Mouse (Mus musculus): ENCODE measurements around the gene 4930524B15Rik. TPM values are rescaled to one million over a fixed set of nuclear protein-coding genes. Genes with fewer than 3 reads are reported as not detected.
"Not testable (repeated sequence)": the region's sequence is repeated elsewhere in the genome, so short reads cannot be mapped to it uniquely, and the experiment has no call there.

Gene 4930524B15Rik
- total RNA-seq (2021): not detected

GRCm38 (mm10) chr11:31965256-31966134, at the start of gene 4930524B15Rik:
Gene 4930524B15Rik (plus strand): TSS chr11:31965592.
- intact Hi-C loops (cut with DNase I): no loop called here
- DNase-seq: peak; percentile 27

GRCm38 (mm10) chr11:31917769-31918168, 47.6 kb upstream of the 4930524B15Rik start:
- DNase-seq: no peak
- intact Hi-C loops (cut with DNase I): no loop called here

GRCm38 (mm10) chr11:31930051-31930450, 35.3 kb upstream of the 4930524B15Rik start:
- no peak for DNase-seq
- intact Hi-C loops (cut with DNase I): loop anchor here (10.0 kb wide), 1 partner anchor 45 kb away; no protein-coding TSS in a partner anchor

GRCm38 (mm10) chr11:31935652-31936051, 29.7 kb upstream of the 4930524B15Rik start:
- no peak for DNase-seq
- intact Hi-C loops (cut with DNase I): loop anchor here (10.0 kb wide), 1 partner anchor 51 kb away; no protein-coding TSS in a partner anchor

GRCm38 (mm10) chr11:31936910-31937525, 28.4 kb upstream of the 4930524B15Rik start:
- intact Hi-C loops (cut with DNase I): loop anchor here (10.0 kb wide), 1 partner anchor 52 kb away; no protein-coding TSS in a partner anchor

GRCm38 (mm10) chr11:31940898-31941639, 24.3 kb upstream of the 4930524B15Rik start:
- intact Hi-C loops (cut with DNase I): no loop called here
- DNase-seq: peak; percentile 89

More at GRCm38 (mm10) chr11:31936910-31937525, 28.4 kb upstream of the 4930524B15Rik start:
- no peak for DNase-seq

- DNase-seq: peak; percentile 24
- intact Hi-C loops (cut with DNase I): no loop called here
These were observed 23.5 kb upstream of the 4930524B15Rik start for GRCm38 (mm10) chr11:31941640-31942638.

- no peak for DNase-seq
- intact Hi-C loops (cut with DNase I): loop anchor here (5.0 kb wide), 1 partner anchor 698 kb away; no protein-coding TSS in a partner anchor
These were observed 19.9 kb upstream of the 4930524B15Rik start for GRCm38 (mm10) chr11:31945471-31945870.

GRCm38 (mm10) chr11:31948462-31949330, 16.7 kb upstream of the 4930524B15Rik start:
- peak; percentile 7 for DNase-seq
- intact Hi-C loops (cut with DNase I): loop anchor here (2.0 to 5.0 kb wide), 2 partner anchors 272 to 701 kb away; no protein-coding TSS in a partner anchor

- intact Hi-C loops (cut with DNase I): loop anchor here (2.0 to 5.0 kb wide), 2 partner anchors 273 to 702 kb away; no protein-coding TSS in a partner anchor
- DNase-seq: peak; percentile 70
These were observed 16.0 kb upstream of the 4930524B15Rik start for GRCm38 (mm10) chr11:31949331-31949785.

GRCm38 (mm10) chr11:31960071-31960470, 5.3 kb upstream of the 4930524B15Rik start:
- intact Hi-C loops (cut with DNase I): no loop called here
- no peak for DNase-seq

- DNase-seq: no peak
- intact Hi-C loops (cut with DNase I): no loop called here
These were observed 1.4 kb upstream of the 4930524B15Rik start for GRCm38 (mm10) chr11:31963993-31964392.

GRCm38 (mm10) chr11:31974132-31974531, 8.7 kb downstream of the 4930524B15Rik start:
- intact Hi-C loops (cut with DNase I): no loop called here
- no peak for DNase-seq

GRCm38 (mm10) chr11:31974826-31975225, 9.4 kb downstream of the 4930524B15Rik start:
- intact Hi-C loops (cut with DNase I): no loop called here
- no peak for DNase-seq

GRCm38 (mm10) chr11:31975678-31976077, 10.3 kb downstream of the 4930524B15Rik start:
- intact Hi-C loops (cut with DNase I): no loop called here
- DNase-seq: no peak

GRCm38 (mm10) chr11:31976137-31976536, 10.7 kb downstream of the 4930524B15Rik start:
- intact Hi-C loops (cut with DNase I): no loop called here
- DNase-seq: no peak

- DNase-seq; intact Hi-C loops (cut with DNase I): not testable (repeated sequence)
These were observed 14.7 kb downstream of the 4930524B15Rik start for GRCm38 (mm10) chr11:31980089-31980488.

- intact Hi-C loops (cut with DNase I): no loop called here
These were observed 16.4 kb downstream of the 4930524B15Rik start for GRCm38 (mm10) chr11:31981830-31982229.

More at GRCm38 (mm10) chr11:31981830-31982229, 16.4 kb downstream of the 4930524B15Rik start:
- no peak for DNase-seq

All from left cerebral cortex, postnatal 4 days (tissue).